Mouse (Mus musculus) hindbrain, embryonic 14.5 days (tissue): ENCODE data around the gene Zfp341. TPM values are rescaled to one million over a fixed set of nuclear protein-coding genes. Genes with fewer than 3 reads are reported as not detected.
A peak's percentile ranks its signal among the peaks of the same experiment; 100 is the strongest.

Source experiments
- ATAC-seq: fragments of 200-750 bp; cut with Nextera tagmentation; 2 replicates; pipeline ENCODE4 v1.8.0; 2017; ENCODE audit warnings: moderate number of reproducible peaks, mild to moderate bottlenecking, moderate TSS enrichment, moderate library complexity; ENCODE audit not compliant: low FRiP score
- DNase-seq: peaks from one replicate; pipeline ENCODE4 v3.0.0-alpha.2; 2015; ENCODE audit warnings: low spot score
- H3K27ac ChIP-seq: fragments of 300-500 bp; sonication (generic); 2 replicates; pipeline ENCODE4 v1.5.1; 2014; ENCODE audit warnings: mild to moderate bottlenecking, moderate library complexity
- H3K27me3 ChIP-seq: fragments of 300-500 bp; sonication (generic); 2 replicates; pipeline ENCODE4 v1.6.1; 2014; ENCODE audit warnings: mild to moderate bottlenecking, low read length, mixed read lengths; ENCODE audit not compliant: control insufficient read depth, insufficient read depth
- H3K36me3 ChIP-seq: fragments of 300-500 bp; sonication (generic); replicated peaks from 2 replicates; pipeline ENCODE4 v1.6.1; 2014; ENCODE audit not compliant: control insufficient read depth, insufficient read depth
- H3K4me1 ChIP-seq: fragments of 300-500 bp; sonication (generic); replicated peaks from 2 replicates; pipeline ENCODE4 v1.6.1; 2014; ENCODE audit warnings: antibody characterized with exemption, low read length, mixed read lengths; ENCODE audit not compliant: control insufficient read depth, insufficient read depth
- H3K4me2 ChIP-seq: fragments of 300-500 bp; sonication (generic); replicated peaks from 2 replicates; pipeline ENCODE4 v1.6.1; 2014; ENCODE audit warnings: mild to moderate bottlenecking, moderate library complexity
- H3K4me3 ChIP-seq: fragments of 300-500 bp; sonication (generic); replicated peaks from 2 replicates; pipeline ENCODE4 v1.5.1; 2014; ENCODE audit warnings: mild to moderate bottlenecking, low read length
- H3K9ac ChIP-seq: fragments of 300-500 bp; sonication (generic); 2 replicates; pipeline ENCODE4 v1.6.1; 2014
- H3K9me3 ChIP-seq: fragments of 300-500 bp; sonication (generic); 2 replicates; pipeline ENCODE4 v1.6.1; 2016; ENCODE audit warnings: low read length; ENCODE audit not compliant: control insufficient read depth
- WGBS: fragments of 180-500 bp; shearing (Covaris S2); extraction: QIAGEN DNeasy Blood & Tissue Kit; methylation state at CpG from one replicate; pipeline ENCODE4 v1.1.7; 2014; 5-methylcytosine and 5-hydroxymethylcytosine counted together
- polyA plus RNA-seq: library from polyadenylated mRNA; unstranded; fragments of >200 nt; fragmentation: Nextera tagmentation; extraction: Ambion mirVana; gene quantifications from 2 replicates; pipeline ENCODE4 v1.2.1, GENCODE M21; 2014

The Zfp341 gene
- polyA plus RNA-seq, 1 experiment from 2014 or later: 2.0 TPM

DNA sequence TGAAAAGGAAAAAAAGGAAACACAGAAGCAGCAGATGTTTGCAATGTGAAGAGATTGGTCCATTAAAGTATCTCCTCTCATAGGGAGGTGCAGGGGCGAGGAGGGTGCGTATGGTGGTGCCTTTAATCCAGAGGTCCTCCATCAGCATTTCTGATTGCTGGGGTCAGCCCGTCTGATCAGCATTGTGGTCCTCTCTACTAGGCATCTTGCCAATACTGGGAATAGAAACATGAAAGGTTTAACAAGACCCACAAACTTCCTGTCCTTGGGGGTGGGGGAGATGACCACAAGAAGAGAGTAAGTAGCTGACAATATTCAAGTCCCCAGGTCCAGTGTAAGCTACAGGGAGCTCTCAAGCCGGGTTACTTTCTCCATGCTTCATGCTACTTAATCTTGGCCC is 42.4 kb upstream of the Zfp341 start:
- Histone ChIP-seq H3K4me2 (peak overlapping the region; percentile 94), H3K9ac (no peak overlapping the region), H3K27me3 (no peaks in the 10 kb centered on the region), H3K9me3 (no peaks in the 10 kb centered on the region), H3K36me3 (no peaks in the 10 kb centered on the region), H3K27ac (peak overlapping the region; percentile 50; the same call in 1 of the 2 replicates), H3K4me3 (no peak overlapping the region), H3K4me1 (0 out of 2 replicates have a peak, but pooled peaks cover 4% of the 10 kb centered on the region)
- ATAC-seq (no peak), DNase-seq (no peak)
- WGBS: 62% methylated on average over 4 of the region's 4 CpGs

DNA sequence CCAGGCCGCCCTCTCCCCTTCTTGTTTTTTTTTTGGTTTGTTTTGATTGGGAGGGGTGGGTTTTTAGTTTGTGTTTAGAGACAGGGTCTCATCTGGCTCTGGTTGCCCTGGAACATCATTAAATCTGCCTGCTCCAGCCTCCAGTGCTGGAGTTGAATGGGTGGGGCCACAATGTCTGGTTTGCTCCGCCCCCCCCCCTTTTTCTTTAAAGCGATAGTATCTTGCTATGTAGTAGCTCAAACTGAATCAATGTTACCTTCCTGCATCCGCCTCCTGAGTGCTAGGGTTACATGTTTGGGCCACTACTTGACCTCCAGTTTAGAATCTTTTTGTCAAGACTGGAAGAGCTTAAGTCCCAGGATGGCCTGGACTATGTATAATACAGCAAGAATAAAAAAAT is 41.8 kb upstream of the Zfp341 start:
- H3K27ac ChIP-seq: no peak overlapping the region
- ATAC-seq: no peak
- no peaks in the 10 kb centered on the region for H3K36me3 ChIP-seq
- H3K4me3 ChIP-seq: no peak overlapping the region
- WGBS: 80% methylated on average over 4 of the region's 4 CpGs
- no peak overlapping the region for H3K9ac ChIP-seq
- H3K4me2 ChIP-seq: no peak overlapping the region
- H3K9me3 ChIP-seq: no peaks in the 10 kb centered on the region
- no peak for DNase-seq
- H3K4me1 ChIP-seq: 0 out of 2 replicates have a peak, but pooled peaks cover 4% of the 10 kb centered on the region
- H3K27me3 ChIP-seq: no peaks in the 10 kb centered on the region

DNA sequence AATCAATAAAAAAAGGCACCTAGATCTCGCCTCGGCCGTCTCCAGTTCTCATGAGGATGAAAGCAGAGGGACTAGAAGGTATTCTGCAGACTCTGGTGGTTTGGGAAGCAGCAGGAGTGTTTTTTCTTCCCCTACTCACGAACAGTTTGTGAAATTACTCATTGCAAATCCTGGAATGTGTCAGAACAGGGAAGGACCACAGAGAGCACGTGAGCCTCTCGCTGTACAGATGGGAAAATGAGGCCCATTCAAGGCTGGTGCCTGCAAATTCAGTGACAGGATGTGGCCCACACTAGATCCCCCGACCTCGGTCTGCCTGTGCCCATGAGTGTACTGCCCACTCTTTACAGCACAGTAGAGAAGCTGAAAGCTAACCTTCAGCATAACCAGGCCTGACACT is 41.1 kb upstream of the Zfp341 start:
- H3K4me2 ChIP-seq: no peak overlapping the region
- H3K9me3 ChIP-seq: no peaks in the 10 kb centered on the region
- no peaks in the 10 kb centered on the region for H3K27me3 ChIP-seq
- no peaks in the 10 kb centered on the region for H3K36me3 ChIP-seq
- H3K27ac ChIP-seq: no peak overlapping the region
- ATAC-seq: no peak
- no peak for DNase-seq
- no peak overlapping the region for H3K9ac ChIP-seq
- 76% methylated on average over 8 of the region's 8 CpGs for WGBS
- no peak overlapping the region for H3K4me3 ChIP-seq
- peaks cover 2% of the 10 kb centered on the region; the same call in 1 of the 2 replicates for H3K4me1 ChIP-seq

DNA sequence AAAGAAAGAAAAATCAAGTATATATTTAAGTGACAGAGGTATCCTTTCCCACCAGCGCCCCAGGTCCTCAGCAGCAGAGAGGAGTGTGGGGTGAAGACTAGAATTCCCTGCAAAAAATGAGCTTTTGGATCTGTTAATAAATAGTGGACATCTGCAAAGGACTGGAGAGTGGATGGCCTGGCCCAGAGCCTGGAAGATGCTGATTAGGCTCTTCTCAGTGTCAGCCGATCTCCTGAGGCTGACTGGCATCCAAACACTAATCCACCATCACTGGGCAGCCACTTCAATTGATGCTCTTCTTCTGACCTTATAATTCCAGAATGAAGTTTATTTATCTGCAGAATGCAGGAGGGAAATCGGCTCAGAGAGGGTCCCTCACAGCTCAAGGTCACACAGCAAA is 40.1 kb upstream of the Zfp341 start:
- Histone ChIP-seq H3K27ac (no peak overlapping the region), H3K4me3 (no peak overlapping the region), H3K27me3 (no peaks in the 10 kb centered on the region), H3K36me3 (no peaks in the 10 kb centered on the region), H3K4me1 (peaks cover 11% of the 10 kb centered on the region), H3K9ac (no peak overlapping the region), H3K4me2 (no peak overlapping the region), H3K9me3 (no peaks in the 10 kb centered on the region)
- 78% methylated on average over 3 of the region's 3 CpGs for WGBS
- DNase-seq (no peak), ATAC-seq (no peak)

DNA sequence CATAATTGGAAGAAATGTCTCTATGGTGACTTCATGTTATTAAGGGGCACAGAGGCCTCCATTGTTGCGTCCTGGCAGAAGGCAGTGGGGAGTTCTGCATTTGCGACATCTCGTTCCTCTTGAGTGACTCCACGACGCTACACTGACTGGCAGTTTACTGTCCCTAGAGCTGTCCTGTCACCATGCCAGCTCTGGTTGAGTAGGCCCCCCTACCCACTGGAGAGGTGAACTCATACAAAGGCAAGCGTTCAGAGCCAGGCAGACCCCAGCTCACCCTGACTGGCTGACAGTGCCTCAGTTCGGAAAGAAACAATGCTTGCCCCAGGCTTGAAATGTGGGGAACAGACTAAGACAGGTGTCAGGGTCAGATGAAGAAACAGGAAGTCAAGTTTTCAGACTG is 38.8 kb upstream of the Zfp341 start:
- no peak overlapping the region for H3K27ac ChIP-seq
- H3K4me3 ChIP-seq: no peak overlapping the region
- H3K36me3 ChIP-seq: no peaks in the 10 kb centered on the region
- peaks cover 11% of the 10 kb centered on the region for H3K4me1 ChIP-seq
- ATAC-seq (no peak), DNase-seq (no peak)
- H3K9me3 ChIP-seq: no peaks in the 10 kb centered on the region
- no peaks in the 10 kb centered on the region for H3K27me3 ChIP-seq
- WGBS: 17% methylated on average over 7 of the region's 7 CpGs
- no peak overlapping the region for H3K4me2 ChIP-seq
- no peak overlapping the region for H3K9ac ChIP-seq

DNA sequence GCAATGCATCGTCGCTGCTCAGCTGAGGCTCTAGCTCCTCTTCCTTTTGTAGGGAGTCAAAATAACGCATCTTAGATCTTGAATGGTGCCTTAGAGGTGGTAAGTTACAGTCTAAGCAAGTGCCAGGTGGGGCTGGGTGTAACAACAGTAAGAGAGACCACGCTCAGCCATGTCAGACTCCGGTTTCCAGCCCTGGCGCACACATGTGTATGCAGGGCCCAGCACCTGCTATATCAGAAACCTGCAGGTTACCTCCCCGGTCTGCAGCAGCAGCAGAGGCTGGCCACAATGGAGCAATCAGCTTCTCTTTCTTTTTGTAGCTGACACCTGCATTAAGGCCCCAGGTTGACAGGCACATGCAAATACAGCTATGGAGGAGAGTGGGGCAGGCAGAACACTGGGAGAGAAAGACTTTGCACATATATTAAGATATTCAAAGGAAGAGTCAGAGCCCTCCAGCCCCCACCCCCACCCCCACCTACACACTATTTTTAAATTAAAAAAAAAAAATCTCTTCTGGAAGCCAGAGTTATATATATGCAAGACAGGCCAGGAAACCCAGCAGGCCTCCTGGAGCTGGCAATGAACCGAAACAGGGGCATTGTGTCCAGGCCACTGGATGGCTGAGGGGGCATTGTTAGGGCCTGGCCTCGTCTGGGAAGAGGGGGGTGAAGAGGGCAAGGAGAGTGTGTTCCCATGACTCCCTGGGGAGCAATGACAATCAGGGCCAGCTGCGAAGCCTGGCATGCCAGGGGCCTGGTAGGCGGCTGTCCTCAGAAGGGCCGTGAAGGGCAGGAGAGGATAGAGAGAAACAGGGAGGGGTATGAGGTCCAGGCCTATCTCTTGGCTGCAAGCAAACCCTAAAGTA is 36.0 kb upstream of the Zfp341 start:
- H3K9ac ChIP-seq: peak overlapping the region; percentile 24; the same call in 1 of the 2 replicates
- no peaks in the 10 kb centered on the region for H3K27me3 ChIP-seq
- H3K4me1 ChIP-seq: peaks cover 11% of the 10 kb centered on the region
- H3K4me2 ChIP-seq: no peak overlapping the region
- peak; percentile 40; the same call in 1 of the 2 replicates for ATAC-seq
- 17% methylated on average over 12 of the region's 12 CpGs for WGBS
- H3K9me3 ChIP-seq: no peaks in the 10 kb centered on the region
- peak overlapping the region; percentile 43 for H3K27ac ChIP-seq
- no peak for DNase-seq
- H3K36me3 ChIP-seq: no peaks in the 10 kb centered on the region
- no peak overlapping the region for H3K4me3 ChIP-seq

DNA sequence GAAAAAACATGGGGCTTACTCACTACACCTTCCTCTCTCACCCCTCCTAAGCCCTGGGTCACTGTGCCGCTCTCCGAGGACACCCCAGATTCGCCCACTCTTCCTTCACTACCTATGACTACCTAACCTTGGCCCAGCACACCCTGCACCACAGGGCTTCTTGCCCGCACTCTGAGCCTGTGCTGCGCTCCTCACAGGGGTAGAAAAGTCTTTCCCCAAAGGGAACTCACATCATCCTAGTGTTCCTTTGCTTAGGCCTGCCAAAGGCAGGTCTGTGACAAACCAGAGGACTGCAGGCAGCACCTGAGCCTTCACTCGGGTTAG is 35.4 kb upstream of the Zfp341 start:
- Histone ChIP-seq H3K9me3 (no peaks in the 10 kb centered on the region), H3K27ac (peak overlapping the region; percentile 43; the same call in 1 of the 2 replicates), H3K27me3 (no peaks in the 10 kb centered on the region), H3K4me2 (no peak overlapping the region), H3K4me1 (peaks cover 11% of the 10 kb centered on the region), H3K36me3 (no peaks in the 10 kb centered on the region), H3K4me3 (no peak overlapping the region), H3K9ac (peak overlapping the region; percentile 24; the same call in 1 of the 2 replicates)
- DNase-seq (no peak), ATAC-seq (0 out of 2 replicates have a peak, but pooled peaks have one; percentile 24)
- WGBS: 40% methylated on average over 6 of the region's 6 CpGs

DNA sequence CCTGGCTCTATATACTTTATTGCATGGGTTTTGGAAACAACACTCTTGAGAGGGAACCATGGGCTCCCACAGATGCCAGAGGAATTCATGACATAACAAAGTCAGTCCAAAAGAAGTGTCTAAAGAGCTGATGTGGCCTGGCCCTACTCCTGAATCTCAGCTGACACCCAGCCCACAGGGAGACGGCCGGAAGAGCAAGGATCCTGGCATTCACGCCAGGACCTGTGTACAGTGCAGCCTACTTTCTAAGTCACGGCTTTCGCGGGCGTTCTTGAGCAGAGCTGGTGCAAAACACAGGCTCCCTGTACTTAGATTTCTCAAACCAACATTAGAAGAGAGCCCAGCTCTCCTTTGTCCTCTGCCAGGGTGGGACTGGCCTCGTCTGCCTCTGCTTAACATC is 32.5 kb upstream of the Zfp341 start:
- H3K4me3 ChIP-seq: no peak overlapping the region
- no peaks in the 10 kb centered on the region for H3K27me3 ChIP-seq
- no peaks in the 10 kb centered on the region for H3K36me3 ChIP-seq
- no peak for DNase-seq
- H3K9me3 ChIP-seq: no peaks in the 10 kb centered on the region
- no peak overlapping the region for H3K4me2 ChIP-seq
- peaks cover 26% of the 10 kb centered on the region for H3K4me1 ChIP-seq
- no peak overlapping the region for H3K9ac ChIP-seq
- H3K27ac ChIP-seq: no peak overlapping the region
- 76% methylated on average over 8 of the region's 8 CpGs for whole genome bisulfite sequencing
- ATAC-seq: no peak

DNA sequence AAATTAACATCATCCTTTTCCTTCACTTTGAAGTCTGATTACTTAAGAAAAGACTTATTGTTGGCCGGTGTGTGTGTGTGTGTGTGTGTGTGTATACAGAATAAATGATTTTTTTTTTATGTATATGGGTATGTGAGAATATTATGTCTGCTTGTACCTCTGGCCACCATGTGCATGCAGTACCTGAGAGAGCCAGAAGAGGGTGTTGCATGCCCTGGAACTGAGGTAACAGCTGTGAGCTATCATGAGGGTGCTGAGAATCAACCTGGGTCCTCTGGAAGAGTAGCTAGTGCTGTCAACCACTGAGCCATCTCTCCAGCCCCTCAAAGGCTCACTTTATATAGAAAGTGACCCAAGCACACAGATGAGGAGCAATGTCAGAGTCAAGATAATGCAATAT is 31.7 kb upstream of the Zfp341 start:
- ATAC-seq (no peak), DNase-seq (no peak)
- Histone ChIP-seq H3K4me1 (peaks cover 26% of the 10 kb centered on the region), H3K9ac (no peak overlapping the region), H3K9me3 (no peaks in the 10 kb centered on the region), H3K4me3 (no peak overlapping the region), H3K36me3 (no peaks in the 10 kb centered on the region), H3K4me2 (no peak overlapping the region), H3K27ac (no peak overlapping the region), H3K27me3 (no peaks in the 10 kb centered on the region)
- WGBS: 97% methylated on average over 1 of the region's 1 CpGs
